Mouse (Mus musculus): Measurements from ENCODE around the gene Reck. TPM values are rescaled to one million over a fixed set of nuclear protein-coding genes. Genes with fewer than 3 reads are reported as not detected.

Reck gene
- polyA plus RNA-seq, 1 experiment = 0.61 TPM

- TF ChIP-seq POLR2A (IDR thresholded peaks at IDR 0.05; ENCODE audit: insufficient read length, low read depth) = peak; percentile 41
- peak in 2 of 3 experiments; percentile 2 to 17 for TF ChIP-seq MYOG (IDR thresholded peaks at IDR 0.05; ENCODE audit: control insufficient read depth in 1 of 3, insufficient read depth in 1 of 3, insufficient read length in 2 of 3, low read depth in 2 of 3)
- TF ChIP-seq POLR2AphosphoS2 (IDR thresholded peaks at IDR 0.05; ENCODE audit: insufficient read length, low read depth) = no peak
- Histone ChIP-seq H3K4me2 (ENCODE audit: low read depth) (peak overlapping the region; percentile 1), H3K27me3 (ENCODE audit: control insufficient read depth, insufficient read depth, insufficient read length) (no peaks in the 10 kb centered on the region), H3K36me3 (ENCODE audit: control insufficient read depth, insufficient read depth) (peaks cover 36% of the 10 kb centered on the region), H3ac (ENCODE audit: control insufficient read depth, insufficient read length) (no peak overlapping the region), H3K79me2 (ENCODE audit: control insufficient read depth, insufficient read depth) (peaks cover 62% of the 10 kb centered on the region), H3K4me3 (no peak overlapping the region)
Measured at GRCm38 (mm10) chr4:43970393-43971330, 95.3 kb downstream of the Reck start.

- TF ChIP-seq TCF12 (IDR thresholded peaks at IDR 0.05; ENCODE audit: insufficient read depth, poor library complexity, severe bottlenecking) = no peak
- TF ChIP-seq MAX (IDR thresholded peaks at IDR 0.05; ENCODE audit: low read depth) = no peak
- TF ChIP-seq TCF3 (IDR thresholded peaks at IDR 0.05; ENCODE audit: insufficient read length, low read depth) = no peak
- TF ChIP-seq E2F4 (IDR thresholded peaks at IDR 0.05; ENCODE audit: insufficient read depth) = no peak
- no peak for TF ChIP-seq POLR2A (IDR thresholded peaks at IDR 0.05; ENCODE audit: insufficient read length, low read depth)
- TF ChIP-seq POLR2AphosphoS2 (IDR thresholded peaks at IDR 0.05; ENCODE audit: insufficient read length, low read depth) = no peak
- no peak for TF ChIP-seq SRF (IDR thresholded peaks at IDR 0.05; ENCODE audit: control insufficient read depth, insufficient read length, low read depth)
- no peak for TF ChIP-seq MYOG (IDR thresholded peaks at IDR 0.05; ENCODE audit: control insufficient read depth in 1 of 3, insufficient read depth in 1 of 3, insufficient read length in 2 of 3, low read depth in 2 of 3)
- TF ChIP-seq CEBPB (IDR thresholded peaks at IDR 0.05; ENCODE audit: insufficient read depth, poor library complexity, severe bottlenecking) = no peak
- no peak for TF ChIP-seq MYOD1 (IDR thresholded peaks at IDR 0.05; ENCODE audit: control insufficient read depth in 1 of 3, insufficient read length in 2 of 3, low read depth in 2 of 3)
- TF ChIP-seq REST (IDR thresholded peaks at IDR 0.05; ENCODE audit: insufficient read depth, insufficient read length) = no peak
- TF ChIP-seq USF1 (IDR thresholded peaks at IDR 0.05; ENCODE audit: low read depth) = no peak
- no peak overlapping the region for H3K4me3 ChIP-seq
Measured at GRCm38 (mm10) chr4:43971541-43972136, 96.3 kb downstream of the Reck start.

GRCm38 (mm10) chr4:43972137-43972591 lies 96.8 kb downstream of the Reck start:
- Histone ChIP-seq H3K79me2 (ENCODE audit: control insufficient read depth, insufficient read depth) (peaks cover 47% of the 10 kb centered on the region), H3K4me2 (ENCODE audit: low read depth) (peak overlapping the region; percentile 62), H3K4me3 (no peak overlapping the region), H3ac (ENCODE audit: control insufficient read depth, insufficient read length) (no peak overlapping the region), H3K36me3 (ENCODE audit: control insufficient read depth, insufficient read depth) (peaks cover 31% of the 10 kb centered on the region), H3K27me3 (ENCODE audit: control insufficient read depth, insufficient read depth, insufficient read length) (no peaks in the 10 kb centered on the region)
- TF ChIP-seq POLR2A (IDR thresholded peaks at IDR 0.05; ENCODE audit: insufficient read length, low read depth) = peak; percentile 59
- TF ChIP-seq CEBPB (IDR thresholded peaks at IDR 0.05; ENCODE audit: insufficient read depth, poor library complexity, severe bottlenecking) = no peak

More at GRCm38 (mm10) chr4:43971541-43972136, 96.3 kb downstream of the Reck start:
- Histone ChIP-seq H3ac (ENCODE audit: control insufficient read depth, insufficient read length) (no peak overlapping the region), H3K27me3 (ENCODE audit: control insufficient read depth, insufficient read depth, insufficient read length) (no peaks in the 10 kb centered on the region), H3K36me3 (ENCODE audit: control insufficient read depth, insufficient read depth) (peaks cover 30% of the 10 kb centered on the region), H3K79me2 (ENCODE audit: control insufficient read depth, insufficient read depth) (peaks cover 52% of the 10 kb centered on the region), H3K4me2 (ENCODE audit: low read depth) (peak overlapping the region; percentile 57)

- Histone ChIP-seq H3K4me2 (ENCODE audit: low read depth) (peak overlapping the region; percentile 62), H3K79me2 (ENCODE audit: control insufficient read depth, insufficient read depth) (peaks cover 34% of the 10 kb centered on the region), H3K4me3 (no peak overlapping the region), H3K36me3 (ENCODE audit: control insufficient read depth, insufficient read depth) (peaks cover 36% of the 10 kb centered on the region), H3K27me3 (ENCODE audit: control insufficient read depth, insufficient read depth, insufficient read length) (no peaks in the 10 kb centered on the region), H3ac (ENCODE audit: control insufficient read depth, insufficient read length) (no peak overlapping the region)
- TF ChIP-seq USF1 (IDR thresholded peaks at IDR 0.05; ENCODE audit: low read depth) = no peak
- no peak for TF ChIP-seq POLR2A (IDR thresholded peaks at IDR 0.05; ENCODE audit: insufficient read length, low read depth)
- TF ChIP-seq MYOG (IDR thresholded peaks at IDR 0.05; ENCODE audit: control insufficient read depth in 1 of 3, insufficient read depth in 1 of 3, insufficient read length in 2 of 3, low read depth in 2 of 3) = no peak
- TF ChIP-seq TCF12 (IDR thresholded peaks at IDR 0.05; ENCODE audit: insufficient read depth, poor library complexity, severe bottlenecking) = no peak
- no peak for TF ChIP-seq REST (IDR thresholded peaks at IDR 0.05; ENCODE audit: insufficient read depth, insufficient read length)
- no peak for TF ChIP-seq MYOD1 (IDR thresholded peaks at IDR 0.05; ENCODE audit: control insufficient read depth in 1 of 3, insufficient read length in 2 of 3, low read depth in 2 of 3)
- no peak for TF ChIP-seq CEBPB (IDR thresholded peaks at IDR 0.05; ENCODE audit: insufficient read depth, poor library complexity, severe bottlenecking)
- TF ChIP-seq SRF (IDR thresholded peaks at IDR 0.05; ENCODE audit: control insufficient read depth, insufficient read length, low read depth) = no peak
- no peak for TF ChIP-seq TCF3 (IDR thresholded peaks at IDR 0.05; ENCODE audit: insufficient read length, low read depth)
- no peak for TF ChIP-seq E2F4 (IDR thresholded peaks at IDR 0.05; ENCODE audit: insufficient read depth)
- TF ChIP-seq MAX (IDR thresholded peaks at IDR 0.05; ENCODE audit: low read depth) = no peak
- no peak for TF ChIP-seq POLR2AphosphoS2 (IDR thresholded peaks at IDR 0.05; ENCODE audit: insufficient read length, low read depth)
Measured at GRCm38 (mm10) chr4:43973526-43973981, 98.2 kb downstream of the Reck start.
